Mouse (Mus musculus) neural tube, embryonic 10.5 days (tissue): ENCODE data around the gene Scarf1.

Experiments used
- DNase-seq: peaks from one replicate; pipeline ENCODE4 v3.0.0-alpha.2; 2017; ENCODE audit warnings: low spot score; ENCODE audit errors: extremely low spot score

The Scarf1 gene

GRCm38 (mm10) chr11:75562840-75563239 is 49.5 kb downstream of the Scarf1 start:
- no peak for DNase-seq

- DNase-seq: no peak
Measured at GRCm38 (mm10) chr11:75563851-75564548, 50.7 kb downstream of the Scarf1 start.

GRCm38 (mm10) chr11:75565849-75566248 is 52.5 kb downstream of the Scarf1 start:
- DNase-seq: no peak

GRCm38 (mm10) chr11:75566276-75567196 is 53.2 kb downstream of the Scarf1 start:
- no peak for DNase-seq

GRCm38 (mm10) chr11:75567346-75568114 is 54.2 kb downstream of the Scarf1 start:
- DNase-seq: no peak

GRCm38 (mm10) chr11:75568115-75568511 is 54.8 kb downstream of the Scarf1 start:
- DNase-seq: no peak

- no peak for DNase-seq
Measured at GRCm38 (mm10) chr11:75568962-75569361, 55.6 kb downstream of the Scarf1 start.

GRCm38 (mm10) chr11:75570375-75571125 is 57.2 kb downstream of the Scarf1 start:
- DNase-seq: no peak

GRCm38 (mm10) chr11:75571126-75571990 is 58.0 kb downstream of the Scarf1 start:
- no peak for DNase-seq

GRCm38 (mm10) chr11:75572301-75572791 is 59.0 kb downstream of the Scarf1 start:
- DNase-seq: peak; percentile 32

- peak; percentile 95 for DNase-seq
Measured at GRCm38 (mm10) chr11:75572854-75573650, 59.7 kb downstream of the Scarf1 start.

GRCm38 (mm10) chr11:75574378-75575123 is 61.2 kb downstream of the Scarf1 start:
- DNase-seq: no peak

GRCm38 (mm10) chr11:75575560-75576123 is 62.3 kb downstream of the Scarf1 start:
- no peak for DNase-seq
